Mouse (Mus musculus) hindbrain, embryonic 12.5 days (tissue): ENCODE data around the gene Vmn1r214. TPM values are rescaled to one million over a fixed set of nuclear protein-coding genes. Genes with fewer than 3 reads are reported as not detected.

Experiments
- ATAC-seq: fragments of 200-750 bp; cut with Nextera tagmentation; 2 replicates; pipeline ENCODE4 v1.8.0; 2017; ENCODE audit warnings: moderate TSS enrichment; ENCODE audit not compliant: low FRiP score
- H3K27ac ChIP-seq: fragments of 300-500 bp; sonication (generic); 2 replicates; pipeline ENCODE4 v1.5.1; 2016; ENCODE audit warnings: mild to moderate bottlenecking
- H3K27me3 ChIP-seq: fragments of 300-500 bp; sonication (generic); 2 replicates; pipeline ENCODE4 v1.6.1; 2016; ENCODE audit warnings: mild to moderate bottlenecking
- H3K36me3 ChIP-seq: fragments of 300-500 bp; sonication (generic); 2 replicates; pipeline ENCODE4 v1.6.1; 2016; ENCODE audit warnings: mild to moderate bottlenecking
- H3K4me1 ChIP-seq: fragments of 300-500 bp; sonication (generic); 2 replicates; pipeline ENCODE4 v1.6.1; 2016
- H3K4me2 ChIP-seq: fragments of 300-500 bp; sonication (generic); replicated peaks from 2 replicates; pipeline ENCODE4 v1.6.1; 2016; ENCODE audit warnings: mild to moderate bottlenecking
- H3K4me3 ChIP-seq: fragments of 300-500 bp; sonication (generic); 2 replicates; pipeline ENCODE4 v1.5.1; 2016; ENCODE audit warnings: mild to moderate bottlenecking
- H3K9ac ChIP-seq: fragments of 300-500 bp; sonication (generic); 2 replicates; pipeline ENCODE4 v1.6.1; 2016; ENCODE audit warnings: mild to moderate bottlenecking, moderate library complexity
- H3K9me3 ChIP-seq: fragments of 300-500 bp; sonication (generic); replicated peaks from 2 replicates; pipeline ENCODE4 v1.6.1; 2016; ENCODE audit warnings: mild to moderate bottlenecking
- WGBS: fragments of 180-500 bp; shearing (Covaris S2); methylation state at CpG from one replicate; pipeline ENCODE4 v1.1.7; 2016; 5-methylcytosine and 5-hydroxymethylcytosine counted together
- polyA plus RNA-seq: library from polyadenylated mRNA; unstranded; fragments of >200 nt; fragmentation: Nextera tagmentation; extraction: Ambion mirVana; gene quantifications from 2 replicates; pipeline ENCODE4 v1.2.1, GENCODE M21; 2016

Vmn1r214 gene
- polyA plus RNA-seq, result not detected in 2 replicates

DNA sequence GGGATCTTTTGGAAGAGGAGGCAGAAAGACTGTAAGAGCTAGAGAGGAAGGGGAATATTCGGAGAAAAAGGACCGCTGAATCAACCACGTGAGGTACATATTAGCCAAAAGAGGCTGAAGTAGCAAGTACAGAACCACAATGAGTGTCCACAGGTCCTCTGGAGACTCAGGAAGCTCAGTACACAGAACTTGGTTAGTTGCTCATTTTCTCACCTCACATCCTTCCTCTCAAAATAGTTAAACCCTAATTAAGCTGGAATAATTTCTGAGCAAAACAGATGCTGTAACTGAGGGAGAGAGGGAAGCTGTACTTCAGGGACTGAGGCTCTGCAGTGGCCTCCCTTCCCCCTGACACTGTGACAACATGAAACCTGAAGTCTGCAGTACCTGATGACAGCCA, at the start of gene Vmn1r214:
Gene Vmn1r214, plus strand, starts transcription at position 301 of the 400 bp plus-strand sequence.
- H3K9me3 ChIP-seq, result no peaks in the 10 kb centered on the region
- no peak within 1 kb of the TSS for H3K9ac ChIP-seq
- WGBS, result 90% methylated on average over 3 of the region's 3 CpGs
- no peaks in the 10 kb centered on the region for H3K4me1 ChIP-seq
- no peak within 1 kb of the TSS for H3K4me2 ChIP-seq
- no peaks in the 10 kb centered on the region for H3K36me3 ChIP-seq
- H3K27ac ChIP-seq, result no peak within 1 kb of the TSS
- H3K4me3 ChIP-seq, result no peak within 1 kb of the TSS
- H3K27me3 ChIP-seq, result no peaks in the 10 kb centered on the region
- ATAC-seq, result no peak

DNA sequence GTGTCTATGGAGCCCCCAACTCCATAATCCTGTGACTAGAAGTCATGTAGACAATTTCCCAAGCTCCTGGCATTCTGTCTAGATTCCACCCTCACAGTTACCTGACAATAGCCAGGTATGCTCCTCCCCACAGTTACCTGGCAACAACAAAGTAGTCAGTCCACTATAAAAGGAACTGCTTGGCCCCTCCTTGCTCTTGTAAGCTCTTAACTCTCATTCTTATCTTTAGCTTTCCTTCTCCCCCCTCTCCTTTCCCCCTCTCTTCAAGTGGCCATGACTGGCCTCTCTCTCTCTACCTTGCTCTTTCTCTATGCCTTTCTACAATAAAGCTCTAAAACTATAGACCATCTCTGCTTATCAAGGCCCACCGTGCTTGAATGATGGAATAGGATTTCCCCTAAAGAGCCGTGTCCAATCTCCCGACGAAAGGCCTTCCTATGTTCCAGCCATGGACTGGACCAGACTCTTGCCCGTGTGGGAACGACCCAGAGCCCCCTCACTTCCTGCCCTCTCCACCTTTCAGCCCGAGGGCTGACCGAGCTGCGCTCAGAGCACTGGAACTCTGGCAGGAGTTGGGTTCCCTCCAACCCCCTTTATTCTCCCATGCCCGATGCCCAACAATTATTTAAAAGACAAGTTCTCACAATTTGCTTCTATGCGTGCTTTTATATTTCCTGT, 39.9 kb upstream of the Vmn1r214 start:
- Histone ChIP-seq H3K36me3 (no peaks in the 10 kb centered on the region), H3K4me1 (no peaks in the 10 kb centered on the region), H3K27ac (no peak overlapping the region), H3K4me3 (no peak overlapping the region), H3K27me3 (no peaks in the 10 kb centered on the region), H3K4me2 (no peak overlapping the region), H3K9ac (no peak overlapping the region), H3K9me3 (0 out of 2 replicates have a peak, but pooled peaks cover 2% of the 10 kb centered on the region)
- ATAC-seq, result no peak
- 89% methylated on average over 11 of the region's 11 CpGs for WGBS

DNA sequence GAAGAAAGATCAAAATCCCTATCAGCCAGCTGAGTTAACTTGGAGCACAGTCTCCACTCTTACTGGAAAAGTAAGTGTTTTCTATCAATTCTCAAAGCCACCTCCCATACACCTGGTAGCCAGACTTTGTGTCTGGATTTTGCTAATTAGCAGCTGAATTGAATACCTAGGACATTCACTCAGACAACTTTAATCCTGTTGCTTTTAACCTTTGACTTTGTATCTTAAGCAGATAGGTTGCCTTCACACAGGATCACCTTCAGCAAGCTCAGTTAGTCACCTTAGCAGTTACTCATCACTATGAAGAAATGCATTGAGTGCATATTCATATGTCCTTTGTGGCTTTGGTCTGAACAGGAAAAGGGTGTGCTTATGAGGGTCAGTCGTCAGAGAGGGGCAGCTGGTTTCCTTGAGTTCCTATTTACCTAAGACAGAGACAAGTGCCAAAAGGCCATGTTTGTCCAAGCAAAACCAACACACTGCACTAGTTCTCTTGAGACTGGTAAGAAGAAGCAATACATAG, 38.0 kb upstream of the Vmn1r214 start:
- no peaks in the 10 kb centered on the region for H3K4me1 ChIP-seq
- no peak overlapping the region for H3K9ac ChIP-seq
- WGBS, result 21% methylated on average over 1 of the region's 1 CpGs
- no peaks in the 10 kb centered on the region for H3K9me3 ChIP-seq
- no peak overlapping the region for H3K27ac ChIP-seq
- no peak for ATAC-seq
- H3K27me3 ChIP-seq, result no peaks in the 10 kb centered on the region
- H3K4me2 ChIP-seq, result no peak overlapping the region
- no peaks in the 10 kb centered on the region for H3K36me3 ChIP-seq
- no peak overlapping the region for H3K4me3 ChIP-seq

DNA sequence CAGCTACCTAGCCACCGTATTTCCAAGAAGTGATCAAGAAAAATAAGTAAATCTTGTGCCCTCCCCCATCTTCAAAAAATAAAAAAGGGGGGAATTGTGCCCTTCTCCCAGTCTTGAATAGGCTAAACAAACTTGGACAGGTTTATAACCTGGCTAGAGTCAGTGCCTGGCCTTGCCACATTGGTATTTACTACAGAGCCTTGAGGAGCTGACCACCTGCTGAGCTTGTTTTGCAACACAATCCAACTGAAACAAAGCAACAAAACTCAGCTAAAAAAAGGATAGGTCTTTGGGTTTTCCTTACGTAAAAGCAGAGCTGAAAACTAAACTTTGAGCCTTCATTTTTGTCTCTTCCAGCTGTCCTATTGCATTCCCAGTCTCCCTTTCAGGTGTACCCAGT, 37.5 kb upstream of the Vmn1r214 start:
- ATAC-seq, result no peak
- 50% methylated on average over 2 of the region's 2 CpGs for WGBS
- no peak overlapping the region for H3K9ac ChIP-seq
- no peaks in the 10 kb centered on the region for H3K9me3 ChIP-seq
- no peaks in the 10 kb centered on the region for H3K4me1 ChIP-seq
- H3K4me3 ChIP-seq, result no peak overlapping the region
- H3K27ac ChIP-seq, result no peak overlapping the region
- H3K4me2 ChIP-seq, result no peak overlapping the region
- H3K27me3 ChIP-seq, result no peaks in the 10 kb centered on the region
- no peaks in the 10 kb centered on the region for H3K36me3 ChIP-seq

DNA sequence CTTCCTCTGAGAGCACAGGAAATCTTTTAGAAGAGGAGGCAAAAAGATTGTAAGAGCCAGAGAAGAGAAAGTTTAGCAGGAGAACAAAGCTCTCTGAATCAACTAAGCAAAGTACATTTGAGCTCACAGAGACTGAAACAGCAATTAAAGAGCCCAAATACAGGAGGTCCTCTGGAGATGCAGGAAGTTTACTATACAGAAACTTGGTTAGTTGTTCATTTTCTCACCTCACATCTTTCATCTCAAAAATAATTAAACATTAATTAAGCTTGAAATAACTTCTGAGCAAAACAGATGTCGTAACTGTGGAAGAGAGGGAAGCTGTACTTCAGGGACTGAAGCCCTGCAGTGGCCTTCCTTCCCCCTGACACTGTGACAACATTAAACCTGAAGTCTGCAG, 22.9 kb upstream of the Vmn1r214 start, which contains the start of gene Vmn1r213:
Gene Vmn1r213, plus strand, starts transcription at position 301 of the 400 bp plus-strand sequence.
- Histone ChIP-seq H3K4me3 (no peak within 1 kb of the TSS), H3K9ac (no peak within 1 kb of the TSS), H3K36me3 (no peaks in the 10 kb centered on the region), H3K27ac (no peak within 1 kb of the TSS), H3K4me1 (no peaks in the 10 kb centered on the region), H3K27me3 (no peaks in the 10 kb centered on the region), H3K4me2 (no peak within 1 kb of the TSS), H3K9me3 (no peaks in the 10 kb centered on the region)
- ATAC-seq, result no peak
- WGBS, result 73% methylated on average over 1 of the region's 1 CpGs

DNA sequence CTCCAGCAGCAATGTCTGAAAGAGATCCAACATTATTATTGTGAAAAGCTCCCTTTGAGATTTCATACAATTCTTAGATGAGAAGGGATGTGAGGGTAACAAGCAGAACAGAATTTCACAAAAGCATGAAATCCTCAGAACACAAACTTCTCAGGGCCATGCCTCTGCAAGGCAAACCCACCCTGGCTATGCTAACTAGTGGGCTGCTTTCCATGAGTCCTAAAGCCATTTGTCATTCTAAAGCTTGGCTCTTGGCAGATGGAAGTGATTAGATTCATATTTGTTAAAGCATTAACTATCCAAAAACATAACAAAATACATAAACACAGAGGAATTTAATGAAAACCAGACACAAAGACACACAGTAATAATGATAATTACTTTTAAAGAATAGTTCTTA, 12.1 kb upstream of the Vmn1r214 start:
- H3K9me3 ChIP-seq, result no peaks in the 10 kb centered on the region
- no peak overlapping the region for H3K4me3 ChIP-seq
- no peak overlapping the region for H3K27ac ChIP-seq
- no peak overlapping the region for H3K9ac ChIP-seq
- no peaks in the 10 kb centered on the region for H3K4me1 ChIP-seq
- H3K36me3 ChIP-seq, result no peaks in the 10 kb centered on the region
- H3K4me2 ChIP-seq, result no peak overlapping the region
- H3K27me3 ChIP-seq, result no peaks in the 10 kb centered on the region
- ATAC-seq, result no peak

DNA sequence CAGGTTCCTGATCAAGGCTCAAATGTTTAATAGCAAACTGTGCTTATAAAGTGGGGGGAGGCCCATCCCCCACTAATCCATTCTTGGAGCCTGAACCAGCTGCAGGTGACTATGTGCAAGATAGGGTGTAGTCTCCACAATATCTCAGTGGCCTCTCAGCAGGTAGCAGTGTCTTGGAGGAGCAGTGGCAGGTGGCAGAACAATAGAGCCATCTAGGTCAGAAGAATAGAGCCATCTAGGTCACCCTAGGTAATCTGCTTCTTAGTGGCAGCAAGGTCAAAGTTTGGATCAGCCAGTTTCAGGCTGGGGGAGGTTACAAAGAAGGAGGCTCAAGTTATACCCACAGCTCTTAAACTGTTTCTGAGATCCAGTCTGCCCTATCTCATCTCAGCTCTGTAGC, 5.4 kb upstream of the Vmn1r214 start:
- Histone ChIP-seq H3K27me3 (no peaks in the 10 kb centered on the region), H3K4me1 (no peaks in the 10 kb centered on the region), H3K9ac (no peak overlapping the region), H3K4me3 (no peak overlapping the region), H3K36me3 (no peaks in the 10 kb centered on the region), H3K4me2 (no peak overlapping the region), H3K27ac (no peak overlapping the region), H3K9me3 (no peaks in the 10 kb centered on the region)
- ATAC-seq, result no peak

DNA sequence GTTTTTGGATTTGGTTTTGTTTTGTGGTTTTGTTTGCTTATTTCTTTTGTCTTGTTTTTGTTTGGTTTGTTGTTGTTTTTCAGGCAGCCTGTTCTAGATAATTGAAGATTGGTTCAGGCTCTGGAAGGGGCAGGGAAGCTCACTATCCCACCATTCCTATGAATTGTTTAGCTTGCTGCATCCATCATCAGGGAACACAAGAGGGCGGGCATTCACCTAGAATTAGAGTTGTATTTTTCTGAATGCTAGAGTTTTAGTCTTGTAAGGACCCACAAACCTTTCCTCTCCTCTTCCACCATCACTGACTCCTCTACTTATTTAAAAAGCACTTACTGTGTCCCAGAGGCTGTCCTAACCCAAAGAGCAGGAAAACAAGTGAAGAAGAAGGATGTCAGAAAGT, 27.6 kb downstream of the Vmn1r214 start:
- no peak overlapping the region for H3K4me3 ChIP-seq
- no peak overlapping the region for H3K9ac ChIP-seq
- 45% methylated on average over 1 of the region's 1 CpGs for WGBS
- no peak overlapping the region for H3K27ac ChIP-seq
- no peak overlapping the region for H3K4me2 ChIP-seq
- H3K36me3 ChIP-seq, result no peaks in the 10 kb centered on the region
- H3K9me3 ChIP-seq, result no peaks in the 10 kb centered on the region
- no peak for ATAC-seq
- H3K4me1 ChIP-seq, result no peaks in the 10 kb centered on the region
- H3K27me3 ChIP-seq, result no peaks in the 10 kb centered on the region

DNA sequence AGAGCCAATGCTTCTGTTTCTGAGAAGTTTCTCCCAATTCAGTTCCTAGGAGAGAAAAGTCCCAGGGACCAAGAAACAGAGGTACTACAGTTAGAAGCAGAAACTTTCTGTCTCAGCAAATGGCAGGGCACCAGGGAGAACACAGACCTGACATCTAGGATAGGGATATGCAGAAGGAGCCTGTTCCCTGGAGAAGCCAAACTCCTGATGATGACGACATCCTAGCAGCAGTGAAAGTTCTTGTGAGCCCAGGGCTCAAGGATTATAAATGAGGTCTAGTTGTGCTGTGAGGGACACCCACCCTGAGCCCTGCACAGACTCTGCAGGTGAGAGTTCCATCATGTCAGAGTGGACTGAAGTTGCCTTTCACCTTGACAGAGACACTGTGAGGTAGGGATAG, 37.5 kb downstream of the Vmn1r214 start, which contains the start of gene Vmn1r215:
Gene Vmn1r215, plus strand, starts transcription at position 301 of the 400 bp plus-strand sequence.
- Histone ChIP-seq H3K9ac (no peak within 1 kb of the TSS), H3K4me1 (no peaks in the 10 kb centered on the region), H3K36me3 (no peaks in the 10 kb centered on the region), H3K27me3 (no peaks in the 10 kb centered on the region), H3K9me3 (no peaks in the 10 kb centered on the region), H3K4me3 (no peak within 1 kb of the TSS), H3K4me2 (no peak within 1 kb of the TSS), H3K27ac (no peak within 1 kb of the TSS)
- WGBS, result 81% methylated on average over 1 of the region's 1 CpGs
- ATAC-seq, result no peak

DNA sequence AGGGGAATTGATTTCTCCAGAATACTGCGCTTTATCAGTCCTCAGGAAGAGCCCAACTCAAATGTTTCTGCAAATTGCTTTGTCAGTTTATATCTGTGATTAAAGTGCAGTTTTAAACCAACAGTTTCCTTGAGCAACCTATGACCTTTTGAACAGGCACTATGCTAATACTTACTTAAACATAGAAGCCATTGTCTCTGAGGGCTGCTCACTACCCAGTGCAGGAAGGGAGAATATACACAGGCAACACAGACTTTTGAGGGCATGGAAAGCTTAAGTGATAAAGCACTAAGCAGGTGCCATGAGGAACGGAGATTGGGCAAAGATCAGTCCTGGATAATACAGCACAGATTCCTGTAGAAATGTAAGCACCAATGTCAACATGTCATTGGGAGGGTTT, 39.1 kb downstream of the Vmn1r214 start:
- Histone ChIP-seq H3K4me2 (no peak overlapping the region), H3K4me3 (no peak overlapping the region), H3K4me1 (no peaks in the 10 kb centered on the region), H3K27ac (no peak overlapping the region), H3K27me3 (no peaks in the 10 kb centered on the region), H3K9me3 (no peaks in the 10 kb centered on the region), H3K36me3 (no peaks in the 10 kb centered on the region), H3K9ac (no peak overlapping the region)
- 92% methylated on average over 2 of the region's 2 CpGs for WGBS
- no peak for ATAC-seq

Other genes with a start within 250 kb of the Vmn1r214 start
- gene Vmn1r209, start 220.7 kb upstream of the Vmn1r214 start, polyA plus RNA-seq, result not detected in 2 replicates
- not detected in 2 replicates for gene Vmn1r210, start 199.1 kb upstream of the Vmn1r214 start, polyA plus RNA-seq
- gene Vmn1r211, start 172.9 kb upstream of the Vmn1r214 start, polyA plus RNA-seq, result not detected in 2 replicates
- gene Vmn1r212, start 146.2 kb upstream of the Vmn1r214 start, polyA plus RNA-seq, result not detected in 2 replicates
- not detected in 2 replicates for gene Vmn1r213, start 22.8 kb upstream of the Vmn1r214 start, polyA plus RNA-seq
- gene Vmn1r215, start 37.6 kb downstream of the Vmn1r214 start, polyA plus RNA-seq, result not detected in 2 replicates
- not detected in 2 replicates for gene Vmn1r217, start 87.8 kb downstream of the Vmn1r214 start, polyA plus RNA-seq
- not detected in 2 replicates for gene Vmn1r218, start 102.7 kb downstream of the Vmn1r214 start, polyA plus RNA-seq
- gene Vmn1r219, start 128.9 kb downstream of the Vmn1r214 start, polyA plus RNA-seq, result not detected in 2 replicates
- gene Vmn1r220, start 157.6 kb downstream of the Vmn1r214 start, polyA plus RNA-seq, result not detected in 2 replicates
- not detected in 2 replicates for gene Vmn1r221, start 183.7 kb downstream of the Vmn1r214 start, polyA plus RNA-seq
- gene Vmn1r222, start 205.5 kb downstream of the Vmn1r214 start, polyA plus RNA-seq, result not detected in 2 replicates
- gene Vmn1r223, start 216.7 kb downstream of the Vmn1r214 start, polyA plus RNA-seq, result not detected in 2 replicates